Mouse (Mus musculus) adrenal gland, adult 8-10 months (tissue): ENCODE results near the gene Zfp790. TPM values are rescaled to one million over a fixed set of nuclear protein-coding genes. Genes with fewer than 3 reads are reported as not detected.

Experiments
- DNase-seq: peaks from one replicate; pipeline ENCODE4 v3.0.0; 2022
- total RNA-seq, 4 experiments: library from RNA; stranded (reverse); gene quantifications; 2 replicates each; pipeline ENCODE4 v1.2.4; 2022

The Zfp790 gene
- 10 to 100 TPM; 18.3 to 25.2 (median 21.9) TPM for total RNA-seq

GRCm38 (mm10) chr7:29815910-29816429, at the start of gene Zfp790:
Gene Zfp790 (plus strand): TSS chr7:29816114.
- DNase-seq = peak; percentile 90

GRCm38 (mm10) chr7:29767058-29767686, 48.7 kb upstream of the Zfp790 start:
- DNase-seq = peak; percentile 71

- DNase-seq = peak; percentile 89
Measured at GRCm38 (mm10) chr7:29768090-29768900, 47.6 kb upstream of the Zfp790 start, which contains the start of gene Zfp84. Gene Zfp84 (plus strand): TSS chr7:29768552.

- no peak for DNase-seq
Measured at GRCm38 (mm10) chr7:29768980-29769379, 46.9 kb upstream of the Zfp790 start.

GRCm38 (mm10) chr7:29773503-29773902, 42.4 kb upstream of the Zfp790 start:
- no peak for DNase-seq

- no peak for DNase-seq
Measured at GRCm38 (mm10) chr7:29774371-29774770, 41.5 kb upstream of the Zfp790 start.

- no peak for DNase-seq
Measured at GRCm38 (mm10) chr7:29776568-29776967, 39.3 kb upstream of the Zfp790 start.

GRCm38 (mm10) chr7:29777372-29777771, 38.5 kb upstream of the Zfp790 start:
- no peak for DNase-seq

GRCm38 (mm10) chr7:29783871-29784551, 31.9 kb upstream of the Zfp790 start, which contains the start of gene Zfp30:
Gene Zfp30 (plus strand): TSS chr7:29783998.
- peak; percentile 78 for DNase-seq

- DNase-seq = no peak
Measured at GRCm38 (mm10) chr7:29785023-29785422, 30.9 kb upstream of the Zfp790 start.

- no peak for DNase-seq
Measured at GRCm38 (mm10) chr7:29785888-29786287, 30.0 kb upstream of the Zfp790 start.

- DNase-seq = no peak
Measured at GRCm38 (mm10) chr7:29792906-29793305, 23.0 kb upstream of the Zfp790 start.

GRCm38 (mm10) chr7:29807046-29807445, 8.9 kb upstream of the Zfp790 start:
- no peak for DNase-seq

- DNase-seq = no peak
Measured at GRCm38 (mm10) chr7:29812244-29812643, 3.7 kb upstream of the Zfp790 start.

GRCm38 (mm10) chr7:29814381-29814780, 1.5 kb upstream of the Zfp790 start:
- no peak for DNase-seq

- DNase-seq = no peak
Measured at GRCm38 (mm10) chr7:29815061-29815784, 691 bp upstream of the Zfp790 start.

- DNase-seq = peak; percentile 41
Measured at GRCm38 (mm10) chr7:29818619-29819254, 2.8 kb downstream of the Zfp790 start.

- DNase-seq = no peak
Measured at GRCm38 (mm10) chr7:29828001-29828400, 12.1 kb downstream of the Zfp790 start.

- DNase-seq = no peak
Measured at GRCm38 (mm10) chr7:29829804-29830203, 13.9 kb downstream of the Zfp790 start.

- no peak for DNase-seq
Measured at GRCm38 (mm10) chr7:29836816-29837215, 20.9 kb downstream of the Zfp790 start.

GRCm38 (mm10) chr7:29839256-29839655, 23.3 kb downstream of the Zfp790 start:
- DNase-seq = no peak

GRCm38 (mm10) chr7:29842105-29842504, 26.2 kb downstream of the Zfp790 start:
- DNase-seq = no peak
